Mouse (Mus musculus) yolk sac, embryonic 10.5 days (tissue): ENCODE data around the gene Ptprz1.

ENCODE experiments used
- DNase-seq: peaks from one replicate; pipeline ENCODE4 v3.0.0-alpha.2; 2017; ENCODE audit warnings: low spot score

Ptprz1 gene

DNA sequence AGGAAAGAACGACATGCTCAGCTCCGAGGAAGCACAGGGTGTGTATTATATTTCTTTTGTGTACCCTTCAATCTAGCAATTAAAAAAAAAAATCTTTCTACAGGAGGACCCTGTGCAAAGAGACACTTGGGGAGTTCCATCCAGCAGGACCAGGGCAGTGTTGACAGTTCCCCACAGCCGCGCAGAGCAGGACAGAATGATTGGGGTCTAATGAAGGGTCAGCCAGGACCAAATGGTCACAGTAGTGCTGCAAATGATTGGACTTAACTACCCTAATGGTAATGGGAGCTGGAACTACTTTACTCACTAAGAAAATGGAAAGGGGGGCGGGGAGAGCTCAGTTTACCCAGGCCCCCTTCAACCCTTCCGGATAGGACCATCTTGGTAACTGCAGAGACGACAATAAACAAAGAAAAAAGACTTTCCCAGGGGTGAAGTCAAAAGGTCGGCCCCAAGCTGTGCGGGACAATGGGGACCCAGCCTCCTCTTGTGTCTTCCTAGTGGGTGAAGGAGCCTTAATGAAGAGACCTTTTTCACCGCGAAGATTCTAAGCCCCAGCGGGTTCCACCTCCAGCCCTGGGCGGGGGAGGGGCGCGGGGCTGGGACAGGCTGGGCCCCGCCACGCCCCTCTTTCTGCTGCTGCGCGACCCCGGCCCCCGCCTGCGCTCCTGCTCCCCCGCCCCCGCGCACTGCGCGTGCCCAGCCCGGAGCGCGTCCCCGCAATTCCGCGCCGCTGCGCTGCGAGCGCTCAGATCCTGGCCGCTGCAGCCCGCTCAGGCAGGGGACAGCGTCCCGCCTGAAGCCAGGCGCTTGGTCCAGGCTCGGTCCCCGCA is at the start of gene Ptprz1:
Gene Ptprz1, plus strand, starts transcription at position 722 of the 833 bp plus-strand sequence.
- peak; percentile 47 for DNase-seq

DNA sequence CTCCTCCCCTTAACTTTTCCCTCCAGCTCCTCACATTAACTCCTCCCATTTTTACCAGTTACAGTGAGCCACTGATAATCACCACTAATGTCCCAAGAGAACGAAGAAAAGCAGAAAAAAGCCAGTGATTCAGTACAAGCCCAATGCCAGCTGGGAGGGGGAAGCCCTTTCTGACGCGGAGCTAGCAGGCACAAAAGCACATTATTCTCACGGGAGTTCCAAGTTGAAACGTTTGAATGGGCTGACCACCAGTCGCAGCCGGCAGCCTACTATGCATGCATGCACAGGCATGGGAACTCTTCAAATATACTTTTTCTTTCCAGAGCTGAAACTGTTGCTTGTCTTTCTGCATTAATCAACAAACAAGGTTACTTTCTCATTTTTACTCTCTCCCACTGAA is 41.7 kb upstream of the Ptprz1 start:
- DNase-seq: no peak

DNA sequence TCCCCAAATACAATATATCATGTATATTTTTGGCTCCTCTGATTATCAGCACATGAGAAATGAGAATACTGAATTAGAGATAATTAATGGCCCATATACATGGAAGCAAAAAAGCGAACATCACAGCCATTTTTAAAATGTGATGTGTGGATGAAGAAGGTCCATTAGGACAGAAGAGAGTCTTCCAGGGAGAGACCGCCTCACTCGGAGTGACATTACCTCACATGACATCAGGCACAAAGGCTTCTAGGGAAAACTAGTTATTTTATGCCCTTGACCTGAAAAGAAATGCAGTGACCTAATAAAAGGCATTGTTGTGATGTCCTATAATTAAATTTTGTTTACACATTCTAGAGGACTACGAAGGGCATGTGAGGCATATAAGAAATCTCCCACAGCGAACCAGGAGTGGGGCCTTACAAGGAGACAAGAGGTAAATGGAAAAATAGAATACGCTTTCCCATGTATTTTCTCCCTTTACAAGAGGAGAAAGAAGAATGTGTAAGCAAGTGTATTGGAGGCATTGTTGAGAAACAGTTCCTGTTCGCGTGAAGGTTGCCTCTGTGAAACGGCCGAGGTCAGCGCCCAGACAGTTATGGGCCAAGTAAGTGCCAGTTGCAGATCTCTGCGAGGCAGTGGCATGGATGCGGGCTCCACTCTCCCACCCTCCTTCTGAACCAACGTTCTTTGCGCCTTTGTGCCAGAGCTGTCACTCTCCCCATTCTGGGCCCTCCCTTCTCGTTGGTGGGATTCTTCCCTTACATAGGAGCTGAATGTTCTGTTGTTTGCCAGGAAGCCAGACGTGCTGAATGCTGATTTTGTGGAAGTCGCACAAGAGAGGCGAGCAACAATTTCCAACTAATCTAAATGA is 41.0 kb upstream of the Ptprz1 start:
- DNase-seq: no peak

DNA sequence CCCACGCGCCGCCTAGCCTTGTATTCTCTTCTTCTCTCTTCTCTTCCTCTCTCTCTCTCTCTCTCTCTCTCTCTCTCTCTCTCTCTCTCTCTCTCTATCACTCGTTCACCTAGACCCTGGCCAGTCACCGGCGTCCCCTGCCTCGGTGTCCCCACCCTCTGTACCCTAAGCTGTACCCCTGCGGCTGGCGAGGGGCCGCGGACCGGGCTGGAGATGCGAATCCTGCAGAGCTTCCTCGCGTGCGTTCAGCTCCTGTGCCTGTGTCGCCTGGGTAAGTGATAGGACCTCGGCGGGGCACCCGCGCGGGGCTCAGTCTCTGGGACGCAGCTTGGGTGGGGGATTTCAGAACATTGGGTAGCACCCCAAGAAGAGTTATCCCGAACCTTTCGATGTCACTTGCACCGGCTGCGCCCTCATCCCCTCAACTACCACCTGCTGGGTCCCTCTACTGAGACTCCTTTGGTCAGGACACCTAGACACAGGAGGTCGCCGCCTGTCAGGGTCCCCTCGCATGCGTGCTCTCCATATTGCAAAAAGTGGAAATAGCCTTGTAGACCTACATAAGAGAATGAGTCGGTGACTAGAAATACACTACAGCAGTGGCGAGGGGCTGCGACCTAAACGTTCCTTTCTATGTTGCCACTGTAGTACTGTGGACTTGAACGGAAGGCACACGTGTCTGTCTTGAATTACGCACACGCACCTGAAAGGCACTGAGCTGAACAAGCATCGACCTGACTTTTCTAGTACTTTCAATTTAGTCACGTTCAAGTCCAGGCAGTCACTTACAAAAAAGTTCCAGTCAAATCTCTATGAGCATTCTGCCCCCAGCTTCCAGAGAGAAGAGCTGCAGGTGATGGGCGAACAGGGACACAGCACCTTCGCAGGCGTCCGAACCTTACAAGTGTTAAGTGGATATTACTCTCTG is 576 bp downstream of the Ptprz1 start:
- no peak for DNase-seq

DNA sequence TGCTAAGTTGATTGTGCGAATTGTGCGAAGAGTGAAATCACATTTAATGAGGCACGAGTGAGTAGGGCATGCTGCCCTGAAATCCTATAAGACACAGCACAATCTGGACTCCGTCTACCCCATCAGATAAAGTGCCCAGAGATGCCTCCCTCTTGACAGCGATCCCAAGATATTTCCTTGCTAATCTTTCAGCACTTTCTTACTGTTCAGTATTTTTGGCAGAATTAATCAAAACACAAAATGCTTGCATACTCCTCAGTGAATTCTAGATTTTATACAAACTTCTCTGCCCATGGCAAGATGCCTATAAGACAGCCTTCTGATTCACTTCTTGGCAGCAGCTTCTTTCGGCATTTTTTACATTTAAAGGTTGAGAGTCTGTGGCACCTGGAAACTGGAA is 12.7 kb downstream of the Ptprz1 start:
- DNase-seq: no peak

DNA sequence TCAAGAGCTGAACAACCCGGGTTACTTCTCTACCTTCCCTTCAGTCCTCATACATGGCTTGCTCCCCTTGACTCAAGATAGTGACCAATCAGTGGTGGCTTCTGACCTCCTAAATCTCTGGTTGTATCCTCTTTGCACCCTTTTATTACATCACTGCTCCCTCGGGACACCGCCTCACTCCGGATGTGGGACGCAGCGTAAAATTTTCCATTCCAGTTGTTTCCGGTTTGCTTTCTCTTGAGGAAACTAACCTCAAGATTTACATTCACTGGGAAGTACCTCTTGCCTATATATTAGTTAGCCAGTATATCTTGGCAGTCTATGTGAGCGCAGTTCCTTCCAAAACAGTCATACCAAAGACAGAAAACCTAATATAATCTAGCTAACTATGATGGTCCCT is 14.0 kb downstream of the Ptprz1 start:
- DNase-seq: no peak

DNA sequence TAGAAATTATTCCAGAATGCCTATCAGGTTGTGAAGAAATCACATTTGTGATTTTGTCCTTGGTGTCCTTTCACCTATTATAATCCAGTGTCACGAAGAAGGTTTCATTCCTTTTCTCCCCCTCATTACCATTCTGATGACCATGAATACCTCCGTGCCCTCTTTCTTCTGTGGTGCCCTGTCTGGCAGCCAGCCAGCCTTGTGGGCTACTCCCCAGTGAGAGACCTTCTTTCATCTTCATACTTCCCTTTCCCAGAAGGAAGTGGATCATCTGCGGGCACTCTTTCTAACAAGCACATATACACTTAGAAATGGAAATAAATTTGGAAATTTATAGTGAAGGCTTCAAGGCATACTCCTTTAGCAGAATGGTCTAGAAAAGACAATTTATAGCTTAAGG is 26.7 kb downstream of the Ptprz1 start:
- no peak for DNase-seq

DNA sequence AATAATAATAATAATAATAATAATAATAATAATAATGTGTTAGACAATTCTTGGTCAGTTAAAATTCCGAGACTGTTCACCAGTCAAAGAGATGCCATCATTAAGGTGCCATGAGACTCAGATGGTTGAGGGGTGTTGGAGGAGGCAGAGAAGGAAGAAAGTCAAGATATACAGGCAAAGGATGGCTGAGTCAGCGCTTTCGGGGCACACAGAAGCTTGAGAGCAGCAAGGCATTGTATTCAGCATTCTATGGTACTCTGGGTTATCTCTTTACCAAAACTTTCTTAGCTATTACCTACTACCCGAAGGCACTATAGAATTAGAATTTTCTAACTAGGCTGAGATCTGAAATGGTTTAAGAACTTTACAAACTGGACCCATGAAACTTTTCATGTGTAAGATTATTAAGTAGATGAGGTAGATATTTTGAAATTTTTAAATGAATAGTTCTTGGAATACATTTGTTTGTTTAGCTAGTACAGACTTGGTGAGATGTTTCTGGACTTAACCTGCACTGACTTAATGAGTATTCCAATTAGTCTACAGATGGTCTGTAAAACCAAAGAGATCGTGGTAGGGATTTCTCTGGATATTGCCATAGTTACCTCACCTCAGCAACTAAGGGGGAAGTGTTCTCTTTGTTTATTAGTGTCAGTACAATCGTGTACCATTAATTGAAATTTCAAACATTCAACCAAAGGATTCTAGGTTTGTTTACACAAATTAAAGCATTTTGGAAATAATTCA is 33.4 kb downstream of the Ptprz1 start:
- no peak for DNase-seq

DNA sequence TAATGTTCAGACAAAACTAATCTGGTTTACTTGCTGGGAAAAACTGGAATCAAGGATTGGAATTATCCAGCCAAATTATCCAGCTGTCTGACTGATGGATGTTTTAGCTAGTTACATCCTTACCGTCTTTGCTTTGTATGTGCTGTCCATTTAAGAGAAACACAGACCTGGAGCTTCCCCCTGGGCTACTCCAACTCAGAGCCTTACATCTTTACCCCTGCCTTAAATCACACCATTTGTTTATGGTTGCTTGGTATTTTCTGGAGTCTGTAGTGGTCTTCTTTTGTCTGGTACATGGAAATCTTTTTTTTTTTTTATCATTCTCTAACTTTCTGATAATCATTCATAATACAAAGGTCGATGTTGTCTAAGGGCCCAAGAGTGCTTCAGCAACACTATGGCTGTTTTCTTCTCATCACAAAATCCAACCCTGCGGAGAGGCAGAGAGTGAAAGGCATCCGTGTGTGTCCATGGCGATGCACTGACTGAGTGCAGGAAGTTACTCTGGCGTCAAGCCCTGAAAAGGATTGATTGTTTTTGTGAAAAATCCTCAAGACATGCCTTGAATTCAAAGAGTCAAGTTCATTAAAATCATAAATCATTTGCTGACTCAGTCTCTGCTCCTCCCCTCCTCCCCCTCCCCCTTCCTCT is 34.1 kb downstream of the Ptprz1 start:
- no peak for DNase-seq

DNA sequence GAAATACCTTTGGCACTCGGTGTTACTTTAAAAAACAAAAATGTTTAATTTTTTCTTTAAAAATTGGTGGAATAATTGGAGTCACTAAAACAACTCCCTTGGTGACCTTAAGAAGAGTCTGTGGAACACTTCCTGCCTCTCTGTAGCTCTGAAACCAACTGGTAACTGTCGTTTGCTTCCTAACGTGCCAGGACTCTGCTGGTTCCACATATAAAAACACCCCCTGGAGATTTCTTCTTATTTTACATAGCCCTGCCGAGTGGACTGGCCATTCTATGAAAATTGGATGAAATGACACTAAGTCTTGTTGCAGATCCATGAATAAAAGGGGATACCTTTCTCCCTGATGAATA is 34.6 kb downstream of the Ptprz1 start:
- no peak for DNase-seq

DNA sequence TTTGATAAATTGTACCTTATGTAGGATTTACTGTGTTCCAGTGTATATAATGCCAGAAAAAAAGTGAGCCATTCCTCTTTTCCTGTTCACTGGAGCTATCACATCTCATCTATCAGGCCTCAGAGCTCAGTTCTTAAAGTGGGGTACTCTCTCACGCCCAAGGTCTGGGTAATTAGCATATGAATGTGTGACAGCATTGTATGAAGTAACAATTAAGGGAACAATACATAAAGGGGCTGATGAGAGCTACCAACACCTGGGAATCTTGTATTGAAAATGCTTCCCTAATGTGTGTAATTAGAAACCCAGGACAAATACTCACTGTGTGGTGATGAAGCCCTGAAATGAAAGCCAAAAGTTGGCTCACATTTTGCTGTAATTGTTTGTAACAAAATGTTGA is 47.6 kb downstream of the Ptprz1 start:
- no peak for DNase-seq

DNA sequence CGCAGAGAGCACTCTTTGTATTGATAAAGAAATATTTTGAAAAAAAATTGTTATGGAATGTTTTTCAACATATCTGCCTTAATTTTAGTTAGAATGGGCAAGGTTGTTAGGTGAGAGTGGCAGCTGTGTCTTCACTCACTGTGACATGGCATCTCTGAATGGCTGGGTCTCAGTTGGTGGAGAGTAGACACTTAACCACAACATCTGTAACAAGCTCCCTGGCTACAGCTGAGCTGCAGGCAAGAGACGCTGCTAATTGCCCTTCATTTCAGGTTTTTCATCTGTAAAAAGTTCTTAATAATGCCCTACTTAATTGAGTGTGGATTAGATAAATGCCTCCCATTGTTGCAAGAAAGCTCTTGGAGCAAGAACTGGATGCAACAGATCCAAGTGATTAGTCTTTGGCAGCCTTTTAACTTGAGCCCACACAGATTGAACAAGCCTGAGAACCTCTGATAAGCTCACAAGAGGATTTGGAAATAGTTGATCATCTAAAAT is 57.5 kb downstream of the Ptprz1 start:
- DNase-seq: no peak

DNA sequence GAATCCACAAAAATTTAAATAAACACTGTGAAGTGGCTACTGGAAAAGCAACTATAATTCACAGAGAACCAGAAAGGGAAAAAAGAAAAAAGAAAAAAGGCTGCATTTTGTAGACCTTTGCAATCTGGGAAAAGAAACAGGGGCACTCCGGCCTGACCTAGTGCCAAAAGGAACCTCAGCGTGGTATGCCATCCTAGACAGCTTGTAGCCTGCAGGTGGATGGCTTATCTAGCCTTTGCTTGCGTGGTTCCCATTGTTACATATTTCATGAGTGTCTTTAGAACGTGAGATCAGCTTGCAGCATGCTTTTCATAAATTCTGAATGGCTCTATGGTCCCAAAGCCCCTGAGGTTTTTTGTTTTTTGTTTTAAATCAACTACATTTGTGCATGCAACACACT is 61.8 kb downstream of the Ptprz1 start:
- no peak for DNase-seq

DNA sequence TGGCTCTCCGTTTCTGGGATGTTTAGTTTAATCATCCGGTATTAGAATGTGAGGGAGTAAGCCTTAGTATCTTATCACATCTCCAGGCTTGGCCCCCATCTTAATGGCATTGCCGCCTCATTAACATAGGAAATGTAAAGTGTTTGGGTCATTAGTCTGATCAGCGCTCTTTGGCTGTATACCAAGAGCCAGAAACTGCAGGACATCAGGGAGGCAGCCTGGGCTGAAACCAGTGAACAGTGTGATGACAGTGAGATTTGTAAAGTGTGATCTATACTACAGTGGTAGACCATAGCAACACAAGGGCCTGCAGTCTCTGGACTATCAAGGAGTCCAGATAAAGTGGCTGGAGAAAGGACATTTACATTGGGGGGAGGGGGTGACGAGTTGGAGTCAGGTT is 62.2 kb downstream of the Ptprz1 start:
- DNase-seq: no peak

DNA sequence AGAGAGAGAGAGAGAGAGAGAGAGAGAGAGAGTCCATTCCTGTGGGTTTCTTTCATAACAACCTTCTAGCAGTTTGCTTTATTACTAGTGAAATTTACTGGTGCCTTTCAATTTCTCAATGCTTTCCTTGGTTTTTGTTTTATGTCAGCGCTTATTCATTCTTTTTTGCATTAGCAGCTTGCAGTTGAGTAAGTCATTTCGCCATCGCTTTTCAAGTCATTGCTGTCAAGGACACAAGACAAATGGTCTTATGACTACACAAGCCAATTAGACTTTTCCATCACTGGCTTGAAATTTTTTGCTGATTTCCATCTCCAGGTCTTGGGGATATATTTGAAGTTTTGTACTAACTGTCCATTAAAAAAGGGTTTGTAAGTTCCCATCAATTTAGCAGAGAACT is 68.9 kb downstream of the Ptprz1 start:
- no peak for DNase-seq

DNA sequence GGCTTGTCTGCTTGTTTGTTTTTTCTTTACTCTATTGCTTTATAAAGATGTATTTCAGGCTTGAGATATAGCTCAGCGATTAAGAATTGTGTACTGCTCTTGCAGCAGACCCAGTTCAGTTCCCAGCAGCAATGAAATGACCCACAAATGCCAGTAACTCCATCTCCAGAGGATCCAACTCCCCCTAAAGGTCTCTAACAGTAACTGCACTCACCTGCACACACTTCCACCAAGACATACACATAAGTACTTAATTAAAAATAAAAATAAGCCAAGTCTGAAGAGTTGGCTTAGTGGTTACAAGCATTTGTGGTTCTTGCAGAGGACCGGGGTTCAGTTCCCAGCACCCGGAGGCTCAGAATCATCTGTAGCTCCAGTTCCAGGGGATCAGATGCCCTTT is 88.1 kb downstream of the Ptprz1 start:
- DNase-seq: no peak

DNA sequence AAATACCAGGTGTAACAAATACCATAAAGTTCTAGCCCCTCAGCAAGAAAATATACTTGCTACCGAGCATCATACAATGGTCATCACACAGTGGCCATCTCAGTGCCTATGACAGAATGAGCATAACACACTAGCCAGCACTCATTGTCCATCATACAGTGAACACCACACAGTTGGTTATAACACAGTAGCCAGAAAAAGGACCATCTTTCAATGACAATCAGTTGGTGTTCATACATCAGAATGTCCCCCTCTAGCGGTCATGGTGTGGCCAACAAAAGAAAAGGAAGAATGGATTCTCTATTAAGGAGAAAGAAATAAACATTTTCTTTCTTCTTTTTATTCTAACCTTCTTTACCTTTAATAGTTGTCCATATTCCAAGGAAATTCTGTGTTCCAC is 92.8 kb downstream of the Ptprz1 start:
- DNase-seq: no peak

DNA sequence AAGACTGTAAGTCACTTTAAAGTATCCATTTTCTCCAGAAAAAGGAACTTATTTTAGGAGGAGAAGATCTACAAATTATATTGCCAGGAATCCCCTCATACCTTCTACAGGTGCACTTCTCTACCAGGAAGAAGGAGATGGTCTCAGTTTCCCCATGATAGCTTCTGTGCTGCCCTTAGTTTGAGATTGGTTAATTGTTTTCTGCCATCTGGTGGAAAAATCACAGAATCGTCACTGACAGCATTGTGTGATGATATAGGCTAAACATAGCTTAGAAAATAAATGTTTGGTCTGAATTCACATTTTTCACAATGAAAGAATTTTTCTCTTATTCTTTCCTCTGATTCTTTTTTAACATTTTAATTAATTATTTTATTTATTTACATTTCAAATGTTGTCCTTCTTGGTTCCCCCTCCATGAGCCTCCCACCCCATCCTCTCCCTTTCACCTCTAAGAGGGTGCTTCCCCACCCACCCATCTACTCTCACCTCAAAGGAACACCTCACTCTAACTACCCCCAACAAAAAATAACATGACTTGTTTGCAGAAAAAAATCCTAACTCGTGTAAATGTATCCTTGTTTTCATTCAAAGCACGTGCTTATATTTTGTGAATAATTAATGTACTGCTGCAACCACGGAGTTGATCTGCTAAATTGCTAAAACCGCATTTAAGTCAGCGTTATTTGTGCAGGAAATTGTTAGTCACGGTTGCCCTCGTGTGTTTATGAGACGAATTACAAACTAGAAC is 108.6 kb downstream of the Ptprz1 start:
- DNase-seq: no peak

DNA sequence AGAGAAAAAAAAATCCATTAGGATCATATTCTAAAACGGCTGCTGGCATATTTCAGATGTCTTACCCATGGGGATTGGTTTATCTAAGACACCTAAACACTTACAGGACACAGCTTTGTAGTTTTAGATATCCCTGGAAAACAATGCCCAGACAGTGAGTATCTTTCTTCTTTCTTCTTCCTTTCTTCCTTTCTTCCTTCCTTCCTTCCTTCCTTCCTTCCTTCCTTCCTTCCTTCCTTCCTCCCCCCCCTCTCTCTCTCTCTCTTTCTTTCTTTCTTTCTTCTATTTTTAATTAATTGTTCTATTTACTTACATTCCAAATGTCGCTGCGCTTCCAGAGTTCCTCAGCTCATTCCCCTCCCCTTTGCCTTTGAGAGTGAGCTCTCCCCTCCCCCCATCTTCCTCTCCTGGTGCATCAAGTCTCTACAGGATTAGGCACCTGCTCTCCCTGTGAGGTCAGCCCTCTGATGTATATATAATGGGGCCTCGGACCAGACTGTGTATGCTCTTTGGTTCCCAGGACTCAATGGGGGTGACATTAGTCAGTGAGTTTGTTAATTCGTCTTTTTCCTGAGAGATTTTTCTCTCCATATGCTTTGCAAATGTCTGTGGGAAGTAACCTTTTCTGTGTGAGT is 109.3 kb downstream of the Ptprz1 start:
- no peak for DNase-seq

DNA sequence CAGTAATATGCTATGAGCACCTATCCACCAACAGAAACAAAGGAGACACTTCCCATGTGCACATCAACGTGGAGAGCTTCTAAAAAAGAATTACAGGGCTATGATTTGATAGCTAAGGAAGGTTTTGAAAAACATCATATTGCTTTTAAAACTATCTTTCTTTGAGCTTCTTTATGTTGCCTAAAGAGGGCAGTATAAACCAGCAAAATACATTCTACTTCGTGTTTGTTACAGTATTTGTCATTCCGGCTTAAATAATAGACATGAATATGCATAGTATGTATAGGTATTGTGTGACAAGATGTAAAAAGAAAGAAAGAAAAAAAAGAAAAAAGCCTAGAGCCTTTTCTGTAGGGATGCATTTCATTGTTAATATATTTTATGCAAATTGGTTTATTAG is 127.8 kb downstream of the Ptprz1 start:
- DNase-seq: no peak
